Mouse (Mus musculus) heart, postnatal 14 days (tissue): ENCODE data around the gene Map3k21. TPM values are rescaled to one million over a fixed set of nuclear protein-coding genes. Genes with fewer than 3 reads are reported as not detected.

Experiments
- DNase-seq, 2 experiments: peaks; one replicate each; pipeline ENCODE4 v3.0.0; 2021 to 2022
- intact Hi-C: fragments of 180-260 bp; cut with DNase I; formaldehyde crosslinking; loops from one replicate; pipeline ENCODE4 v1.15.1; 2025
- total RNA-seq, 2 experiments: library from RNA; stranded (reverse); gene quantifications; 2 replicates each; pipeline ENCODE4 v1.2.3; 2021

The Map3k21 gene
- total RNA-seq, 2 experiments from 2014 or later = 0.24 to 0.36 TPM

GRCm38 (mm10) chr8:125960037-125960436 is 49.8 kb downstream of the Map3k21 start:
- DNase-seq = no peak
- intact Hi-C loops = no loop called here

GRCm38 (mm10) chr8:125961790-125962189 is 51.5 kb downstream of the Map3k21 start:
- intact Hi-C loops = no loop called here
- DNase-seq = no peak

GRCm38 (mm10) chr8:125963807-125964211 is 53.6 kb downstream of the Map3k21 start:
- intact Hi-C loops = no loop called here
- no peak for DNase-seq

GRCm38 (mm10) chr8:125971336-125971735 is 61.1 kb downstream of the Map3k21 start:
- intact Hi-C loops = no loop called here
- no peak for DNase-seq

- no peak for DNase-seq
- intact Hi-C loops = no loop called here
These were observed 65.7 kb downstream of the Map3k21 start for GRCm38 (mm10) chr8:125975981-125976380.

GRCm38 (mm10) chr8:125980826-125981225 is 70.6 kb downstream of the Map3k21 start:
- intact Hi-C loops = no loop called here
- no peak for DNase-seq

- DNase-seq = no peak
- intact Hi-C loops = no loop called here
These were observed 73.3 kb downstream of the Map3k21 start for GRCm38 (mm10) chr8:125983515-125983914.

GRCm38 (mm10) chr8:125984140-125984539 is 73.9 kb downstream of the Map3k21 start:
- no peak for DNase-seq
- intact Hi-C loops = no loop called here

- intact Hi-C loops = no loop called here
- no peak for DNase-seq
These were observed 75.1 kb downstream of the Map3k21 start for GRCm38 (mm10) chr8:125985364-125985763.

GRCm38 (mm10) chr8:125986999-125987589 is 76.8 kb downstream of the Map3k21 start:
- DNase-seq = no peak
- intact Hi-C loops = no loop called here

GRCm38 (mm10) chr8:125987996-125988395 is 77.7 kb downstream of the Map3k21 start:
- intact Hi-C loops = no loop called here
- no peak for DNase-seq

GRCm38 (mm10) chr8:125993636-125994035 is 83.4 kb downstream of the Map3k21 start:
- intact Hi-C loops = no loop called here
- DNase-seq = no peak

- intact Hi-C loops = no loop called here
- DNase-seq = peak; percentile 5 to 21
These were observed 85.1 kb downstream of the Map3k21 start, which contains the start of gene Kcnk1 for GRCm38 (mm10) chr8:125995101-125995986. Gene Kcnk1 (plus strand): TSS chr8:125995170.

- no peak for DNase-seq
- intact Hi-C loops = no loop called here
These were observed 86.0 kb downstream of the Map3k21 start for GRCm38 (mm10) chr8:125996031-125996839.

- DNase-seq = no peak
- intact Hi-C loops = no loop called here
These were observed 86.7 kb downstream of the Map3k21 start for GRCm38 (mm10) chr8:125996980-125997379.

Other genes starting within 250 kb of the Map3k21 start
- 1 to 10 TPM; 3.8 to 4.3 TPM for gene Map10, start 240.6 kb upstream of the Map3k21 start, total RNA-seq
- gene Ntpcr, start 180.5 kb upstream of the Map3k21 start, total RNA-seq = 10 to 100 TPM; 15.9 to 17.8 TPM
- gene Pcnx2, start 12.1 kb upstream of the Map3k21 start, total RNA-seq = under 1 TPM; 0.61 to 0.88 TPM
- gene Kcnk1, start 84.7 kb downstream of the Map3k21 start, total RNA-seq = not detected